Mouse (Mus musculus) left cerebral cortex, adult 8-10 months (tissue): ENCODE results near the gene Pfas. TPM values are rescaled to one million over a fixed set of nuclear protein-coding genes. Genes with fewer than 3 reads are reported as not detected.
"Not testable (repeated sequence)": the region's sequence is repeated elsewhere in the genome, so short reads cannot be mapped to it uniquely, and the experiment has no call there.

ENCODE experiments used
- DNase-seq, 2 experiments: peaks; one replicate each; pipeline ENCODE4 v3.0.0; 2022; ENCODE audit warnings: low spot score in 2 of 2
- total RNA-seq, 4 experiments: library from RNA; stranded (reverse); gene quantifications; 2 replicates each; pipeline ENCODE4 v1.2.4; 2022

Gene Pfas
- total RNA-seq, 4 experiments from 2014 or later: 20.3 to 22.2 (median 20.9) TPM

GRCm38 (mm10) chr11:68973250-68974058 is 34.8 kb downstream of the Pfas start:
- peak; percentile 75 to 80 for DNase-seq

GRCm38 (mm10) chr11:68970232-68970631 is 38.0 kb downstream of the Pfas start:
- no peak for DNase-seq

GRCm38 (mm10) chr11:68968752-68969151 is 39.5 kb downstream of the Pfas start:
- DNase-seq: no peak

GRCm38 (mm10) chr11:68967337-68968282 is 40.6 kb downstream of the Pfas start, which contains the start of gene Slc25a35:
Slc25a35 (plus strand) TSS chr11:68968131.
- peak; percentile 76 to 91 for DNase-seq

- no peak for DNase-seq
Observed at GRCm38 (mm10) chr11:68966554-68966953, 41.7 kb downstream of the Pfas start.

- DNase-seq: no peak
Observed at GRCm38 (mm10) chr11:68965845-68966244, 42.4 kb downstream of the Pfas start.

GRCm38 (mm10) chr11:68965050-68965449 is 43.2 kb downstream of the Pfas start:
- DNase-seq: no peak

- no peak for DNase-seq
Observed at GRCm38 (mm10) chr11:68963405-68963804, 44.9 kb downstream of the Pfas start.

GRCm38 (mm10) chr11:68962159-68962558 is 46.1 kb downstream of the Pfas start:
- not testable (repeated sequence) for DNase-seq

GRCm38 (mm10) chr11:68961596-68961995 is 46.7 kb downstream of the Pfas start:
- DNase-seq: no peak

GRCm38 (mm10) chr11:68957971-68958370 is 50.3 kb downstream of the Pfas start:
- no peak for DNase-seq

GRCm38 (mm10) chr11:68957308-68957707 is 51.0 kb downstream of the Pfas start, which contains the start of gene Arhgef15:
Arhgef15 (minus strand) TSS chr11:68957480.
- no peak for DNase-seq

GRCm38 (mm10) chr11:68956697-68957096 is 51.6 kb downstream of the Pfas start:
- no peak for DNase-seq

- no peak for DNase-seq
Observed at GRCm38 (mm10) chr11:68956107-68956506, 52.2 kb downstream of the Pfas start.

- DNase-seq: no peak
Observed at GRCm38 (mm10) chr11:68955473-68955872, 52.8 kb downstream of the Pfas start.

- DNase-seq: no peak
Observed at GRCm38 (mm10) chr11:68954408-68954807, 53.9 kb downstream of the Pfas start.

GRCm38 (mm10) chr11:68953903-68954302 is 54.4 kb downstream of the Pfas start:
- no peak for DNase-seq

- peak in 1 of 2 experiments; percentile 48 for DNase-seq
Observed at GRCm38 (mm10) chr11:68947542-68947993, 60.7 kb downstream of the Pfas start.

GRCm38 (mm10) chr11:68946806-68947440 is 61.3 kb downstream of the Pfas start:
- DNase-seq: peak in 1 of 2 experiments; percentile 77

- no peak for DNase-seq
Observed at GRCm38 (mm10) chr11:68946001-68946400, 62.3 kb downstream of the Pfas start.

GRCm38 (mm10) chr11:68945245-68945644 is 63.0 kb downstream of the Pfas start:
- no peak for DNase-seq
